Mouse (Mus musculus): ENCODE measurements at regions not wholly inside any gene's neighbourhood (a gene's known extent, or its start where the extent isn't known, plus 50 kb on each side); places are given as distances from the start of the nearest gene placed in this dataset.
A peak's percentile ranks its signal among the peaks of the same experiment; 100 is the strongest.

DNA sequence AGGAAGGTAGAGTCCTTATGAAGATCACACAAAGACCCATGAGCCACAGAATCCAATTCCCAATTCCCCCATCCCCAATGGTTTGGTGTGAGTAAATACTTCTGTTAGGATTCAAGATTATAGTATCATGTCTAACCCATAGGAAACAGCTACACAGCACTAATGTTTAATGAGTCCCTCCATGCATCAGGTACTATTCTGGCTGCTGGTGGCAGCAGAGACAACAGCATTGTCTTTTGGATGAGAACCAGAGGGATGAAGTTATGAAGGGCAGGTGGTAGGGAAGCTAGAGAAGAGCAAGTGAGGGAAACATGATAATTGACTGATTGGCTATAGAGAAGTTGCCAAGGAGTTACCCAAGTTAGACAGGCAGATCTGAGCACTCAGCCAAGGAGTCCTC, 885.0 kb downstream of the Epha4 start:
- 0 out of 2 replicates have a peak, but pooled peaks cover 3% of the 10 kb centered on the region for H3K4me1 ChIP-seq (replicated peaks)
- H3K4me2 ChIP-seq (replicated peaks): no peak overlapping the region
- no peak for ATAC-seq
- no peaks in the 10 kb centered on the region for H3K27me3 ChIP-seq
- H3K4me3 ChIP-seq (replicated peaks): no peak overlapping the region
- no peaks in the 10 kb centered on the region for H3K36me3 ChIP-seq
- no peak overlapping the region for H3K27ac ChIP-seq
- H3K9ac ChIP-seq (replicated peaks): no peak overlapping the region
- no peaks in the 10 kb centered on the region for H3K9me3 ChIP-seq

DNA sequence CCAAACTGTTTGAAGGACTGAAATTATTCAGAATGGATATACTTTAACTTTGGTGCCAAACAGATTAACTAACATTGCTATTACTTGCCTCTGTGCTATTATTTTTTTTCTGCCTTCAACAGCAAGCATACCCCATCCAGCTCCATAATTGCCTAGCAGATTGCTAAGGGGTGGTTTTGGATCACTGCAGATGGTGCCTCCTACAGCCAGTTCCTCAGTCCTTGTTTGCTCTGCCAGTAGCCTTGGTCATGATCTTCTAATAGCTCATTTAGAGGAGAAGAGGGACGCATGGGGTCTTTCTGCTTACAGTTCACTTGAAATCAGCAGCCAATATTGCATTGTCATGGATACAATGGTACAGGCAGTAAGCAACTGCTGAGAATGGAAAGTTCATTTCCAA, 880.8 kb downstream of the Epha4 start:
- Histone ChIP-seq H3K4me3 (replicated peaks) (no peak overlapping the region), H3K4me1 (replicated peaks) (peaks cover 12% of the 10 kb centered on the region), H3K9ac (replicated peaks) (no peak overlapping the region), H3K27ac (no peak overlapping the region), H3K36me3 (no peaks in the 10 kb centered on the region), H3K4me2 (replicated peaks) (no peak overlapping the region), H3K27me3 (no peaks in the 10 kb centered on the region), H3K9me3 (no peaks in the 10 kb centered on the region)
- ATAC-seq: no peak
- 85% methylated on average over 1 of the region's 1 CpGs for WGBS

DNA sequence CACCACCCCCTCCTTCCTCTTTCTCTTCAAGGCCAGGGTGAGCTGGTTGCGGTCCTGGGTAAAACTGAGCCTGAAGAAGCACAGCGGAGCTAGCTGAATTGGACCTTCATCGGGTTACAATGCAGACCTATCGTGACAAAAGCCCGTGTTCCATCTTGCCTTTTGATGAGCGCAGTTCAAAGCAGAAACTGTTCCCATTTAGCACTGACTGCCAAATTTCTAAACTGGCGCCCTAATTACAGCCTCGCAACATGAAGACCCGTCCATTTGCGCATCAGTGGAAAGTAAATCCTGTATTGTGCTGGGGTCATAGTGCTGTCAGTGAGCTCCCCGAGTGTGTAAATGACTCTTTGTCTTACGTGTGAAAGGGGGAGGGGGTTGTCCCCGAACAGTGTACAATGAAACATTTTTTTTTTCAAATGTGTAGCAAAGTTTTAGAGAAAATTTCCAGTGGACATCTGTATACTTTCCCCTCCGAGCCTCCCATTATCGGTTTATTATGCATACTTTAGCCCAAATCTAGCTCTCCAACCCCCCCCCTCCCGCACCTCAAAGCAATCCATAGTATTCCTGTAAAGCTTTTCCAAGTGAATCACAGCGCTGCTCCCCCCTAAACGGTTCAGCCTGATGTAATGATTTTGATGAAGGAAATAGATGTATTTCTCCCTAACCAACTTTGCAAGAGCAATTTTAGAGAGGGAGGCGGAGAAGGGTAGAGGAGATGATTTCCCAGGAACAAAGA, 877.4 kb downstream of the Epha4 start:
- H3K4me1 ChIP-seq (replicated peaks): peaks cover 12% of the 10 kb centered on the region
- WGBS: 32% methylated on average over 19 of the region's 19 CpGs
- H3K9me3 ChIP-seq: no peaks in the 10 kb centered on the region
- no peak overlapping the region for H3K27ac ChIP-seq
- ATAC-seq: peak; percentile 62; the same call in 1 of the 2 replicates
- no peaks in the 10 kb centered on the region for H3K27me3 ChIP-seq
- H3K4me2 ChIP-seq (replicated peaks): peak overlapping the region; percentile 46
- peak overlapping the region; percentile 24 for H3K4me3 ChIP-seq (replicated peaks)
- H3K36me3 ChIP-seq: no peaks in the 10 kb centered on the region
- peak overlapping the region; percentile 39 for H3K9ac ChIP-seq (replicated peaks)

DNA sequence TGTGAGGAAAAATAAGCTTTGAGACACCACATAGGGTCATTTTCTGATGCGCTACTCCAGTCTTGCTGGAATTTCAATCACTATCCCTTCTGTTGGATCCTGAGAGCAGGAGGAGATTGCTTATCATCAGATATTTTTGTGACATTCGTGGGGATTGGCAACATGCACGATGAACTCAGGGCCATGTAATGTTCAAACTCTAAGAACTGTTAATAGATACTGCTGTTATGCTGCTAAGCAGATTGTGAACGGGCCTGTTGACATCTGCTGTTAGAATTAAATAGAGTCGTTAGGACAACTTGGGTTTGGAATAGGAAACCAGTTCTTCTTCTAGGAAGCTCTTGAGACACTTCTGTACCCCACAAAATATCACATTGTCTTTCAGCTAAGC, 876.9 kb downstream of the Epha4 start:
- Histone ChIP-seq H3K4me2 (replicated peaks) (no peak overlapping the region), H3K27ac (no peak overlapping the region), H3K4me1 (replicated peaks) (peaks cover 12% of the 10 kb centered on the region), H3K4me3 (replicated peaks) (no peak overlapping the region), H3K36me3 (no peaks in the 10 kb centered on the region), H3K9ac (replicated peaks) (no peak overlapping the region), H3K27me3 (no peaks in the 10 kb centered on the region), H3K9me3 (no peaks in the 10 kb centered on the region)
- ATAC-seq: no peak
- 71% methylated on average over 5 of the region's 5 CpGs for WGBS

- Histone ChIP-seq H3K9me3 (no peaks in the 10 kb centered on the region), H3K4me1 (replicated peaks) (peaks cover 12% of the 10 kb centered on the region), H3K36me3 (no peaks in the 10 kb centered on the region), H3K4me3 (replicated peaks) (no peak overlapping the region), H3K9ac (replicated peaks) (no peak overlapping the region), H3K27ac (no peak overlapping the region), H3K4me2 (replicated peaks) (no peak overlapping the region), H3K27me3 (no peaks in the 10 kb centered on the region)
- ATAC-seq: no peak
- 85% methylated on average over 3 of the region's 3 CpGs for WGBS
These were observed 873.6 kb downstream of the Epha4 start for GRCm38 (mm10) chr1:76641181-76641711.

- Histone ChIP-seq H3K27me3 (no peaks in the 10 kb centered on the region), H3K36me3 (no peaks in the 10 kb centered on the region), H3K9ac (replicated peaks) (no peak overlapping the region), H3K27ac (no peak overlapping the region), H3K4me3 (replicated peaks) (no peak overlapping the region), H3K4me2 (replicated peaks) (no peak overlapping the region), H3K9me3 (no peaks in the 10 kb centered on the region), H3K4me1 (replicated peaks) (0 out of 2 replicates have a peak, but pooled peaks cover 3% of the 10 kb centered on the region)
- WGBS: 91% methylated on average over 6 of the region's 6 CpGs
- ATAC-seq: no peak
These were observed 872.2 kb downstream of the Epha4 start for GRCm38 (mm10) chr1:76642703-76643102.

- Histone ChIP-seq H3K9ac (replicated peaks) (no peak overlapping the region), H3K4me1 (replicated peaks) (no peaks in the 10 kb centered on the region), H3K4me2 (replicated peaks) (no peak overlapping the region), H3K36me3 (no peaks in the 10 kb centered on the region), H3K27ac (no peak overlapping the region), H3K27me3 (no peaks in the 10 kb centered on the region), H3K9me3 (no peaks in the 10 kb centered on the region), H3K4me3 (replicated peaks) (no peak overlapping the region)
- no peak for ATAC-seq
- 74% methylated on average over 3 of the region's 3 CpGs for WGBS
These were observed 870.0 kb downstream of the Epha4 start for GRCm38 (mm10) chr1:76644895-76645294.

GRCm38 (mm10) chr1:76654826-76655225, 860.1 kb downstream of the Epha4 start:
- H3K36me3 ChIP-seq: no peaks in the 10 kb centered on the region
- H3K27me3 ChIP-seq: no peaks in the 10 kb centered on the region
- H3K4me1 ChIP-seq (replicated peaks): no peaks in the 10 kb centered on the region
- H3K4me2 ChIP-seq (replicated peaks): no peak overlapping the region
- 56% methylated on average over 1 of the region's 1 CpGs for WGBS
- no peaks in the 10 kb centered on the region for H3K9me3 ChIP-seq
- H3K9ac ChIP-seq (replicated peaks): no peak overlapping the region
- no peak overlapping the region for H3K4me3 ChIP-seq (replicated peaks)
- ATAC-seq: no peak
- no peak overlapping the region for H3K27ac ChIP-seq

DNA sequence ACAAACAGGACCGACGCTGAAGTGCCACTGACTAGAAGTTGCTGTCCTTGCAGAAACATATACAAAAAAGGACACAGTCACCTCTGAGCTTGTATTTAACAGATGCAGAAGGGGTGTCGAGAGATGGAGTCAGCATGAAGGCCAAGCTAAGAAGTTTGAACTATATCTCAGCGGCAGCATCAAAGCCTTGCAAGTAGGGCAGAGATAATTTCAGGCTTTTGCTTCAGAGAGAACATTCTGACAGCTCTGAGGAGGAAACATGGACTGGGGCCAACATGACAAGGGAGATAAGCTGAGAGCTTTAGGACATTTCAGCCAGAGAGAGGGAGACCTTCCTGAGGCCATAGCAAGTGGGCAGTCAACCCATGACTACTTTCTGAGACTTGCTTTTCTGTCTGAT, 856.7 kb downstream of the Epha4 start:
- Histone ChIP-seq H3K9ac (replicated peaks) (no peak overlapping the region), H3K27ac (no peak overlapping the region), H3K9me3 (no peaks in the 10 kb centered on the region), H3K4me3 (replicated peaks) (no peak overlapping the region), H3K4me1 (replicated peaks) (no peaks in the 10 kb centered on the region), H3K4me2 (replicated peaks) (no peak overlapping the region), H3K36me3 (no peaks in the 10 kb centered on the region), H3K27me3 (no peaks in the 10 kb centered on the region)
- no peak for ATAC-seq
- WGBS: 89% methylated on average over 4 of the region's 4 CpGs

- Histone ChIP-seq H3K27me3 (no peaks in the 10 kb centered on the region), H3K4me2 (replicated peaks) (no peak overlapping the region), H3K36me3 (no peaks in the 10 kb centered on the region), H3K9me3 (no peaks in the 10 kb centered on the region), H3K27ac (no peak overlapping the region), H3K9ac (replicated peaks) (no peak overlapping the region), H3K4me3 (replicated peaks) (no peak overlapping the region), H3K4me1 (replicated peaks) (no peaks in the 10 kb centered on the region)
- WGBS: 90% methylated on average over 3 of the region's 3 CpGs
- no peak for ATAC-seq
These were observed 854.7 kb downstream of the Epha4 start for GRCm38 (mm10) chr1:76660146-76660545.

DNA sequence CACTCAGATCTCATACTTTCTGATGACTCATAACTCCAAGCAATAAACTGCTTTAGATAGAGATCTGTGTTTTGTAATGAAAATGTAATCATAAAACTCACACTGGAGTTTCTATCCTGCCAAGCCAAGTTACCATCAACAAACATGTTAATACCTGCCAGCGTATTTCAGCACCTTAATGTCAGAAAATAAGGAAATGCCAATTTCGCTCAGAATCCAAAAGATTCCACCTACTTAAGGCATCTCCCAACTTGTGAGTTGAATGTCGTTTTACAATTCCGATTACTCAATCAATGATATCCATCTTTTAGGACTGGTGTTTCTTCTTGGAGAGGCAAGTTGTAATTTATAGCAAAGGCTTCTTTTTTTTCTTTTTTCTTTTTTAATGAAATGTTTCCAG, 850.5 kb downstream of the Epha4 start:
- Histone ChIP-seq H3K9me3 (no peaks in the 10 kb centered on the region), H3K4me3 (replicated peaks) (no peak overlapping the region), H3K27ac (no peak overlapping the region), H3K9ac (replicated peaks) (no peak overlapping the region), H3K4me2 (replicated peaks) (no peak overlapping the region), H3K36me3 (no peaks in the 10 kb centered on the region), H3K4me1 (replicated peaks) (no peaks in the 10 kb centered on the region), H3K27me3 (no peaks in the 10 kb centered on the region)
- WGBS: 94% methylated on average over 4 of the region's 4 CpGs
- ATAC-seq: no peak

DNA sequence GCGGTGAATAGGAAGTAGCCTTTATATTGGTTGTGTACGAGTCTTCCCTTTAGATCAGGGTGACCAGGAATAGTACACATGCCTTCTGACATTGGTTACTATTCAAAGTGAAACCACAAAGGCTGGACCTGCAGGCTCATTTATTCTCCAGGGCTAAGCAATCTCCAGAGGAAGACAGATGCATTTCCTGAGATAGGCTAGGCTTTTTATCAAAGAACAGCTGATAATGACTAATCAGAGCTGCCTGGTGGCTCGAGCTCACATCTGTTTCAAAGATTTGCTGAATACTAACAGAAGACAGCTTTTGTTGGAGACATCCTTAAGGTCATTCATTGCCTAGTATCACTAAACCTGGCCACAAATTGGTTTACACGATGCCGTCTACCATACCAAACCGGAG, 838.1 kb downstream of the Epha4 start:
- no peaks in the 10 kb centered on the region for H3K27me3 ChIP-seq
- WGBS: 68% methylated on average over 6 of the region's 6 CpGs

GRCm38 (mm10) chr1:76705556-76705955, 809.3 kb downstream of the Epha4 start:
- H3K36me3 ChIP-seq: no peaks in the 10 kb centered on the region
- H3K27me3 ChIP-seq: no peaks in the 10 kb centered on the region
- no peaks in the 10 kb centered on the region for H3K9me3 ChIP-seq
- H3K9ac ChIP-seq (replicated peaks): no peak overlapping the region
- no peaks in the 10 kb centered on the region for H3K4me1 ChIP-seq (replicated peaks)
- H3K27ac ChIP-seq: no peak overlapping the region
- no peak for ATAC-seq
- H3K4me3 ChIP-seq (replicated peaks): no peak overlapping the region
- H3K4me2 ChIP-seq (replicated peaks): no peak overlapping the region
- 61% methylated on average over 2 of the region's 2 CpGs for WGBS

More for the DNA sequence above, 838.1 kb downstream of the Epha4 start:
- H3K9me3 ChIP-seq: no peaks in the 10 kb centered on the region
- H3K27ac ChIP-seq: no peak overlapping the region
- no peaks in the 10 kb centered on the region for H3K4me1 ChIP-seq (replicated peaks)
- no peak overlapping the region for H3K4me2 ChIP-seq (replicated peaks)
- no peak for ATAC-seq
- H3K4me3 ChIP-seq (replicated peaks): no peak overlapping the region
- no peak overlapping the region for H3K9ac ChIP-seq (replicated peaks)
- no peaks in the 10 kb centered on the region for H3K36me3 ChIP-seq
